Mouse (Mus musculus) kidney, postnatal 0 days (tissue): ENCODE data around the gene Kcnip2. TPM values are rescaled to one million over a fixed set of nuclear protein-coding genes. Genes with fewer than 3 reads are reported as not detected.

Experiments used
- ATAC-seq: fragments of 200-750 bp; cut with Nextera tagmentation; replicated peaks from 2 replicates; pipeline ENCODE4 v1.8.0; 2017; ENCODE audit warnings: low read depth, moderate number of reproducible peaks, moderate TSS enrichment, moderate library complexity; ENCODE audit not compliant: low FRiP score
- DNase-seq: peaks from one replicate; pipeline ENCODE4 v3.0.0-alpha.2; 2016; ENCODE audit warnings: low spot score
- H3K27ac ChIP-seq: fragments of 300-500 bp; sonication (generic); 2 replicates; pipeline ENCODE4 v1.5.1; 2014; ENCODE audit warnings: mild to moderate bottlenecking
- H3K27me3 ChIP-seq: fragments of 300-500 bp; sonication (generic); 2 replicates; pipeline ENCODE4 v1.6.1; 2014; ENCODE audit warnings: low read length, mixed read lengths; ENCODE audit not compliant: insufficient read depth
- H3K36me3 ChIP-seq: fragments of 300-500 bp; sonication (generic); 2 replicates; pipeline ENCODE4 v1.6.1; 2014; ENCODE audit warnings: low read length, mixed read lengths; ENCODE audit not compliant: insufficient read depth
- H3K4me1 ChIP-seq: fragments of 300-500 bp; sonication (generic); replicated peaks from 2 replicates; pipeline ENCODE4 v1.6.1; 2014; ENCODE audit warnings: antibody characterized with exemption, low read length, mixed read lengths; ENCODE audit not compliant: insufficient read depth
- H3K4me2 ChIP-seq: fragments of 300-500 bp; sonication (generic); 2 replicates; pipeline ENCODE4 v1.6.1; 2014; ENCODE audit warnings: mild to moderate bottlenecking, low read length, moderate library complexity, mixed read lengths
- H3K4me3 ChIP-seq: fragments of 300-500 bp; sonication (generic); replicated peaks from 2 replicates; pipeline ENCODE4 v1.5.1; 2014; ENCODE audit warnings: low read depth, low read length
- H3K9ac ChIP-seq: fragments of 300-500 bp; sonication (generic); 2 replicates; pipeline ENCODE4 v1.6.1; 2014; ENCODE audit warnings: low read depth, low read length
- H3K9me3 ChIP-seq: fragments of 300-500 bp; sonication (generic); replicated peaks from 2 replicates; pipeline ENCODE4 v1.6.1; 2016; ENCODE audit warnings: low read length, inconsistent platforms, mixed read lengths
- CTCF ChIP-seq: IDR thresholded peaks from 2 replicates; pipeline ENCODE4 v1.5.1; 2016; ENCODE audit warnings: antibody characterized with exemption, low read depth, mild to moderate bottlenecking, moderate library complexity
- WGBS: fragments of 180-500 bp; shearing (Covaris S2); extraction: QIAGEN DNeasy Blood & Tissue Kit; methylation state at CpG from one replicate; pipeline ENCODE4 v1.1.7; 2014; 5-methylcytosine and 5-hydroxymethylcytosine counted together
- polyA plus RNA-seq: library from polyadenylated mRNA; unstranded; fragments of >200 nt; fragmentation: Nextera tagmentation; extraction: Ambion mirVana; gene quantifications from 2 replicates; pipeline ENCODE4 v1.2.1, GENCODE M21; 2015

Gene Kcnip2
- polyA plus RNA-seq, 1 experiment from 2014 or later, result 1.5 TPM

- no peaks in the 10 kb centered on the region for H3K9me3 ChIP-seq
- H3K4me2 ChIP-seq, result no peak overlapping the region
- 40% methylated on average over 7 of the region's 7 CpGs for WGBS
- H3K27ac ChIP-seq, result no peak overlapping the region
- TF ChIP-seq CTCF, result no peak
- no peaks in the 10 kb centered on the region for H3K36me3 ChIP-seq
- ATAC-seq (no peak), DNase-seq (no peak)
- H3K4me3 ChIP-seq, result no peak overlapping the region
- peaks cover 24% of the 10 kb centered on the region for H3K4me1 ChIP-seq
- H3K9ac ChIP-seq, result no peak overlapping the region
- peaks cover 44% of the 10 kb centered on the region for H3K27me3 ChIP-seq
Observed at GRCm38 (mm10) chr19:45743619-45744018, 72.2 kb downstream of the Kcnip2 start.

GRCm38 (mm10) chr19:45742984-45743575 is 72.8 kb downstream of the Kcnip2 start:
- peaks cover 19% of the 10 kb centered on the region for H3K4me1 ChIP-seq
- peak overlapping the region; percentile 71 for H3K4me2 ChIP-seq
- H3K27ac ChIP-seq, result no peak overlapping the region
- peak overlapping the region; percentile 36 for H3K4me3 ChIP-seq
- no peak for TF ChIP-seq CTCF
- H3K9me3 ChIP-seq, result no peaks in the 10 kb centered on the region
- no peaks in the 10 kb centered on the region for H3K36me3 ChIP-seq
- DNase-seq (no peak), ATAC-seq (no peak)
- peaks cover 49% of the 10 kb centered on the region for H3K27me3 ChIP-seq
- H3K9ac ChIP-seq, result peak overlapping the region; percentile 28
- 3% methylated on average over 16 of the region's 44 CpGs for WGBS

- no peaks in the 10 kb centered on the region for H3K36me3 ChIP-seq
- WGBS, result under 1% methylated on average over 64 of the region's 68 CpGs
- H3K4me2 ChIP-seq, result peak within 1 kb of the TSS; percentile 71
- peaks cover 20% of the 10 kb centered on the region; the same call in 1 of the 2 replicates for H3K4me1 ChIP-seq
- H3K4me3 ChIP-seq, result peak within 1 kb of the TSS; percentile 36
- DNase-seq, result no peak
- H3K9me3 ChIP-seq, result no peaks in the 10 kb centered on the region
- peak within 1 kb of the TSS; percentile 28 for H3K9ac ChIP-seq
- no peak for TF ChIP-seq CTCF
- no peak for ATAC-seq
- H3K27ac ChIP-seq, result no peak within 1 kb of the TSS
- peaks cover 55% of the 10 kb centered on the region for H3K27me3 ChIP-seq
Observed at GRCm38 (mm10) chr19:45742218-45742983, 73.5 kb downstream of the Kcnip2 start, which contains the start of gene Fgf8. Gene Fgf8, minus strand, starts transcription at chr19:45742915.

Other genes starting within 250 kb of the Kcnip2 start
- 4.8 and 5.9 TPM in 2 replicates for gene Fbxw4, start 155.7 kb downstream of the Kcnip2 start, polyA plus RNA-seq
- 20.8 and 24.2 TPM in 2 replicates for gene Fgf8, start 73.1 kb downstream of the Kcnip2 start, polyA plus RNA-seq
- gene Npm3, start 66.5 kb downstream of the Kcnip2 start, polyA plus RNA-seq, result 16.7 and 18.0 TPM in 2 replicates
- gene Mgea5, start 32.2 kb downstream of the Kcnip2 start, polyA plus RNA-seq, result 32.8 and 33.0 TPM in 2 replicates
- 13.2 and 14.7 TPM in 2 replicates for gene Armh3, start 182.4 kb upstream of the Kcnip2 start, polyA plus RNA-seq
- gene Hps6, start 187.4 kb upstream of the Kcnip2 start, polyA plus RNA-seq, result 7.2 and 7.6 TPM in 2 replicates
- gene Pprc1, start 228.8 kb upstream of the Kcnip2 start, polyA plus RNA-seq, result 16.2 and 16.9 TPM in 2 replicates
- 79.3 and 82.5 TPM in 2 replicates for gene Ldb1, start 229.2 kb upstream of the Kcnip2 start, polyA plus RNA-seq